Mouse (Mus musculus): ENCODE data around the gene Vezf1.

GRCm38 (mm10) chr11:88103214-88103941 is 35.3 kb downstream of the Vezf1 start:
- TF ChIP-seq CTCF (IDR thresholded peaks at IDR 0.05 in 2 of 3, conservative IDR thresholded peaks at IDR 0.05 in 1 of 3; ENCODE audit: control insufficient read depth in 1 of 3, insufficient read depth in 1 of 3, low read depth in 2 of 3, low read length in 3 of 3, poor library complexity in 1 of 3, severe bottlenecking in 1 of 3) (no peak), USF1 (IDR thresholded peaks at IDR 0.05; ENCODE audit: low read depth, low read length) (no peak), ZKSCAN1 (IDR thresholded peaks at IDR 0.05; ENCODE audit: low read depth, low read length) (no peak), ETS1 (IDR thresholded peaks at IDR 0.05; ENCODE audit: low read depth, low read length) (no peak)
